Mouse (Mus musculus) adrenal gland, adult 8-10 months (tissue): ENCODE data around the gene Arl4a. TPM values are rescaled to one million over a fixed set of nuclear protein-coding genes. Genes with fewer than 3 reads are reported as not detected.

Source experiments
- DNase-seq: peaks from one replicate; pipeline ENCODE4 v3.0.0; 2022
- total RNA-seq, 4 experiments: library from RNA; stranded (reverse); gene quantifications; 2 replicates each; pipeline ENCODE4 v1.2.4; 2022

The Arl4a gene
- total RNA-seq, 4 experiments from 2014 or later: 21.6 to 46.9 (median 39.5) TPM

DNA sequence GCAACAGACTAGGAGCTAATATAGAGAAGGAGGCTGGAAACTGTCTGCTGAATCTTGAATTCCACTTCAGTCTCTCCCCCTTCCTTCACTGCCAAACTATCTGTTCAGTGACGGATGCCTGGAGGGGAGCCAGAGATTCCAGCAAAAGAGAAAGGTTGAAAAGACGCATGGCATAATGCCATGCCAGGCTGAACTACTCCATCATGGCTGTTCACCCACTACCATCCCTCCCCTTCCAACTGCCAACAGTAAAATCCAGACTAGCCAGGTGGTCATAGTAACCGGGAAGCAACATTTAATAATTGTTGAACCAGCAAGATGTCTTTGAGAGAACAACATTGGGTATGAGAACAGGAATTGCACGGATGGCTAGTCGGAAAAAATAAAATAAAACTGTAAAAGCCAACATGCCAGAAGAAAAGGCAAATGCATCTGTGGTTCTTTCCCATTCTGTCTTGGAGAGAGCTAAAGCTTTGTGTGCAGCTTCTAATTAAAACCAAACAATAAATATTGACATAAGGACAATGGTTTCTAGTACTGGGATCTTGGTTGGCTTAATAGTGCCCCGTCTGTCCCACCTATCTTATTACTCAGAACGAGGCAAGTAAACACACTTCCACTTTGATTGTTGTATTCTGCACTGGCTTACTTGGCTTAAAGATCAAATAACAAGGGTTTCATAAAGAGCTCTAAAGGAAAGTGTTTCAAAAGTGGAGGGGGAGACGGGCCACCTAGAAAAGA, 79.7 kb downstream of the Arl4a start:
- DNase-seq: peak; percentile 14

- DNase-seq: peak; percentile 31
Measured at GRCm38 (mm10) chr12:39956396-39956795, 81.4 kb downstream of the Arl4a start.

Other genes starting within 250 kb of the Arl4a start
- gene Scin, start 96.2 kb upstream of the Arl4a start, total RNA-seq: 1 to 10 TPM; 1.7 to 2.4 (median 2.1) TPM
- gene Lsmem1, start 161.5 kb upstream of the Arl4a start, total RNA-seq: under 1 TPM in 3 of 4 experiments, not detected in 1; 0.14 to 0.56 (median 0.28) TPM
- 100 to 1,000 TPM; 109 to 173 (median 167) TPM for gene Ifrd1, start 210.5 kb upstream of the Arl4a start, total RNA-seq